Mouse (Mus musculus) embryonic fibroblast, embryonic 13.5 days (primary cell): ENCODE data around the gene Hltf.

ENCODE experiments used
- CTCF ChIP-seq: IDR thresholded peaks from 2 replicates; pipeline ENCODE4 v1.5.1; 2011; ENCODE audit warnings: mild to moderate bottlenecking, control low read depth, low read length, moderate library complexity, borderline replicate concordance; ENCODE audit not compliant: insufficient read depth
- POLR2A ChIP-seq: IDR thresholded peaks from 2 replicates; pipeline ENCODE4 v1.6.1; 2011; ENCODE audit warnings: low read depth, mild to moderate bottlenecking, control low read depth, low read length, moderate library complexity

DNA sequence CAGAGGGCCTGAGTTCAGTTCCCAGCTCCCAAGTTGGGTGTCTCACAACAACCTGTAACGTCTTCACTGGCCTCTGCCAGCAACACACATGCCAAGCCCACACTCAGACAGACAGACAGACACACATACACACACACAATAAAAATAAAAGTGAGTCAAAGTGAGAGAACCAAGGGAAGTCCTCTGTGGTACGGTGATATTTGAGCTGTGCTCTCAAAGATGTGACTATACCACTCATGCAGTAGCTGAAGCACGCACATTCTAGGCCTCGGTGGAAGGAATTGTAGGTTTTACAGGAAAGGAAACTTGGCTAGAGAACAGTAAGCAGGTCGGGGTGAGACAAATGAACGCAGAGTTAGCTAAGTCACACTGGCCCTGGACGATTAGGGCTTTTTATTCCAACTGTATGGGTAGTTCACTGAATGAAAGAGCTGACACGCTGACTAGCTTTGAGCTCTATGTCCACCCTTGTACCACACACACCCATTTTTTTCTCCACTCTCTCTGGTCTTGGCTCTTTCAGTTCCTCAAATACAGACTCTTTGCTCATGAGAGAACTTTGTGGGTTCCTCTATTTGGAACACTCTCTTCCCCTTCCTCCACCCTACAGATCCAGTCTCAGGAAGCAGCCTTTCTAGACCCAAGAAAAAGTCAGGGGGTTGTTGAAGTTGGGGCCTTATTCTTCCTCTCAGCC, 30.5 kb upstream of the Hltf start:
- TF ChIP-seq POLR2A (no peak), CTCF (no peak)
